Mouse (Mus musculus) fat pad, adult 2 months (tissue): ENCODE results near the gene Bpnt1.

ENCODE experiments used
- DNase-seq: peaks from one replicate; pipeline ENCODE4 v3.0.0-alpha.2; 2011; ENCODE audit warnings: low read depth, low spot score; ENCODE audit errors: extremely low read depth

Bpnt1 gene

DNA sequence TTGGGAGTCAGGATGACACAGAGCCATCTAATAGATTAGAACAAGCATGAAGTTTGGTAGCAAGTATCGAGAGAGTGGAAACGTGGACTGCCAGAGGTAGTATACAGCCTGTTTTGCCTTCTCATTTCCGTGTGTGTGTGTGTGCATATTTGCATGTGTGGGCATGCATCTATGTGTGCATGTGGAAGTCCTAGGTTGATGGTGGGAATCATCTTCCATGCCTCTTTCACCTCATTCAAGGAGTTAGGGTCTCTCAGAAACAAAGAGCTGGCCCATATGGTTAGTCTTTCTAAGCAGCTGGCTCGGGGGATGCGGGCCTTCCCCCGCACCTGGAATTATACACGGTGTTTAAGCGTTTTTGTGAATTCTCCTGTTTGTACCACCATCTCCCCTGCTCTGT lies 2.1 kb upstream of the Bpnt1 start:
- DNase-seq, result no peak

DNA sequence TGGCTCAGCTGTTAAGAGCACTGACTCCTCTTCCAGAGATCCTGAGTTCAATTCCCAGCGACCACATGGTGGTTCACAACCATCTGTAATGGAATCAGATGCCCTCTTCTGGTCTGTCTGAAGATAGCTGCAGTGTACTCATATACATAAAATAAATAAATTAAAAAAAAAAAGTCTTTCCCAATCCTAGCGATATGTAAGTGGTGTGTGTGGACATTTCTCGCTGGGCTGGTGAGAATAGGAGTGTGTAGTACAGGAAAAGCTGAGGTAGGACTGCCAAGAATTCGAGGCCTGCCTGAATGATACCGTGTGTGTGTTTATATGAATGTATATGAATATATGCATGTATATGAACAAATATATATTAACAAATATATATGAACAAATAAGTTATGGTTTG lies 585 bp upstream of the Bpnt1 start:
- no peak for DNase-seq

DNA sequence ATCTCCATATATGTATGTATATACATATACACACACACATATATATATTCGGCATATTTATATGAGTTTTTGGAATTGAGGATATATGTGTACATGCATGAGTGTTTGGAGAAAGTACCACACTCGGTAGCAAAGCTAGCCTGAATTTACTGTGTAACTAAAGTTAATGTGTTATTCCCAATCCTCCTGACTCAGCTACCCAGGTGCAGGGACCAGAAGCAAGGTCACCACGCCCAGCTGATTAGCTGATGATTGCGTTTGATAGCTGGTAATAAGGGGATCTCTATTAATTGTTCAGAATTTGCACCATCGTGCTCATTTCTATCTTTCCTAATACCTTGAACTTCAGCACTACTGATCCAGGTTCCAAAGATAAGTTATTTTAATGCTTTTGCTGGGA lies 1.7 kb downstream of the Bpnt1 start:
- DNase-seq, result no peak

DNA sequence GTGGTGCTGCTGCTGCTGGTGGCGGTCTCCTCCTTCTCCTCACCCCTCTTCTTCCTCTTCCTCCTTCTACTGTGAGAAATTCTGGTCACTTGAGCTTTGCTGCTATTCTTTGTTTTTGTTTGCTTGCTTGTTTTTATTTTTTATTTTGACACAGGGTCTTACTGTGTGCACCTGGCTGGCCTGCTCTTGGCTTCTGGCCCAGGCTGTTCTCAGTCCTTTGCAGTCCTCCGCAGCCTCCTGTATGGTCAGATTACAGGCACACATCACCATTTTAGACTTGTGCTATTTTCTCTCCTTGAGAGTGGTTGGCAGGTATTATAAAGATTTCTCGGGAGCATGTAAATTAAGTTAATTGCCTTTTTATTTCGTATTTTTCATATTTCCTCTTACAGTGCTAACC lies 2.2 kb downstream of the Bpnt1 start:
- DNase-seq, result no peak

DNA sequence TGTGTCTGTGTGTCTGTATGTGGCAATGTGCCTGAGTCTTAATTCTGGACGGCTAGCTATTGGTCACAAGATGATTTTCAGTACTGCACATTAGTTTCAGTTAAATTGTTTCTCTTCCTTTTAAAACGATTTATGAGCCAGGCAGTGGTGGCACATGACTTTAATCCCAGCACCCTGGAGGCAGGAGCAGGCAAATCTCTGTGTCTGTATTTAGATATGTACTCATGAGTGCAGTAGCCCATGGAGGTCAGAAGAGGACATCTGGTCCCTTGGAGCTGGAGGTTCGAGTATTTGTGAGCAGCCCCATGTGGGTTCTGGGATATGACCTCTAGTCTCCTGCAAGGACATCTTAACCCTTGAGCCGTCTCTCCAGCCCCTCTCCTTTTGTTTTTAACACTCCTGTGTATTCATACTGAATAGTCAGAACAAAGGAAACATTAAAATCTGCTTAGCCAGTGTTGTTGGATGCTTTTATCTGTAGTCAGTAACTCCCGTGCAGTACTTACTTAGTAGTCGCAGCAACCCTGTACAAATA lies 3.3 kb downstream of the Bpnt1 start:
- DNase-seq, result no peak

DNA sequence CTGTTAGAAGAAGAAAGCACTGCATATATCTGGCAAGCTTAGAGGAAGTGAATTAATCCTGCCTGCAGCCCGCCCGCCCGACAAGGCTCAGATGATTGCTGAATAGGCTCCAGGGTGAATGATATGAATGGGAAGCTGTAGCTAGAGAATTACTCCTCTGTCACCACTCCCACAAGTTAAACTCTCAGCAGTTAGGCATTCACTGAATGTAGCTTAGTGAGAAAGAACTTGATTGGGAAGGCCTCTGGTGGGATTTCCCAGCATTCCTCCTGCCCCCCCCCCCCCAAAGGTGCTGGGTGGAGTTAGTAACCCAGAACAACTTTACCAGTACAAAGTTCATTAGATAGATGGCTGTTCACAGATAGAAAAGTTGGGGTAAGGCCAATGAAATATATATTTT lies 4.6 kb downstream of the Bpnt1 start:
- DNase-seq, result no peak

DNA sequence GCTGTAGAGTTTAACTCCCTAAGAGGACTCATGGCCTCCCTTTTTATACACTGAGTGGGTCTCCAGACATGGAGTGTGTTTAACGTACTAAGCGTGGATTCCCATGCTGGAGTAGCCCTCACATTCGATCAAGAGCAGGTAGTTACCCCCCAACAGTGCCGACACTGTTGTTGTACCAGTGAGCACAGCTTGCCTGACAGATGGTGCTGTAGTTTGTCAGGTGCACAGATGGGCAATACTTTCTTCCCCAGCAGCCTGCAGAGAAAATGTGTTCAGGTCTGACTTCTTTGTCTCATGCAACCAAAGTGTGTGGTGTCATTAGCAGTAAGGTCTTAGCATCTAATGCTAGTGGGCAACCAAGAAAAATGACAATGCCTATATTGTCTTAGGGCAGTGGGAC lies 10.5 kb downstream of the Bpnt1 start:
- no peak for DNase-seq

DNA sequence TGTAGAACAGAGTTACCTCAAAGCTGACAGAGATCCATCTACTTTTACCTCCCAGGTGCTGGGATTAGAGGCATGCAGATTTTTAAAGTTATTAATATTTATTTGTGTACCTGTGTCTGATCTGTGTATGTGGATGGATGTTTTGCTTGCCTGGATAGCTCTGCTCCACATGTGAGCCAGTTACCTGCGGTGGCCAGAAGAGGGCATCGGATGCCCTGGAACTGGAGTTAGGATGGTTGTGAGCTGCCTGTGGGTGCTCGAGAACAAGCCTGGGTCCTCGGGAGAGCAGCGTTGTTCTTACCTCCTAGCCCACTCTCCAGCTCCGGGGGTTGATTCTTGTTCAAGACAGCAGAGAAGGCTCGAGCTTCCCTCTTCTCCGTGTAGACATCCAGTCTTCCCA lies 11.5 kb downstream of the Bpnt1 start:
- no peak for DNase-seq

DNA sequence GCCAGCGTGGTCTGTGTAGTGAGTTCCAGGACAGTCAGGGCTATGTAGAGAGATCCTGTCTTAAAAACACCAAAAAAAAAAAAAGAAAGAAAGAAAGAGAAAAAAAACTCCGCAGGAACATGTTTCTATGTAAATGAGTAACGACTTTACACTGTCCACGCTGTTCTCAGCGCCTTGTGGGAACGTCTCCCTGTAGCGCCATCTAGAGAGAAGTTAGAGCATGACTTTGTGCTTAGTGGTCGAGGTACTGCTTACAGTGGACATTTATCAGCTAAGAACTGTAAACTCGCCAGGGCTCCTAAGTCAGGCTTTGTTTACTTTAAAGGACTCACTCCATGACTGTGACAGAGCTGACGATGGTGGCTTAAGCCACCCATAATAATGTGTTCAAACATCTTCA lies 14.2 kb downstream of the Bpnt1 start:
- no peak for DNase-seq

DNA sequence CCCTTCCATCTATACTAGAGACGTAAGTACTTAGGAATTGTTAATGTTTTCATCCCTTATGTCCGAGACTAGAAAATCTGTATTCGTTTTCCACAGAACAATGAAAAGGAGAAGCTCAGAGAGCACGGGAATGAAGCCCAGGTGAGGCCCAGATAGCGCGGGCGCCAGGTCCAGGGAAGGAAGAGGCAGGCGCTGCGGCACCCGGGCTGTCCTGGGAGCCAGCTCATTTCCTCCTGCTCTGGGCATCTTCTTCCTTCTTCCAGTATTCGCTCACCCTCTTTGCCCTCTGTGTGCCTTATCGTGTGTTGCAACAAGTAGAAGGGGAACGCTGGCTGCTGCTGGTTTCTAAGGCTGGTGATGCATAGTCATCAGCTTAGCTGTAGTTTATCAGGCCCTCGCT lies 17.8 kb downstream of the Bpnt1 start:
- no peak for DNase-seq

DNA sequence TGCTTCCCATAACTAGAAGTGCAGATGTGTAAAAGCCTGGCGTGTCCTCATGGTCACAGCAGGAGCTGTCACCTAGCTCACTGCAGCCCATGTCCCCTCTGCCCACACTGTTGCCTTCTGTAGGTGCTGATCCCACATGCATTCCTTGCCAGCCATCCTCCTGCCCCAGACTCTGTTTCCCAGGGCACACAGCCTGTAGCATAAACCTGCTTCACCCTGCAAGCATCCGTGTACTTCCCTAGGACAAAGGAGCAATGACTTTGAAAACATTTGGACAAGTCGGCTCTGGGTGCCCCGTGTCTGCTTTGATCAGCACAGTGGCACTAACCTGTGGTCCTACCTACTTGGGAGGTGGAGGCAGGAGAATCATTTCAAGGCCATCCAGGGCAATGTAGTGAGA lies 18.7 kb downstream of the Bpnt1 start:
- no peak for DNase-seq

DNA sequence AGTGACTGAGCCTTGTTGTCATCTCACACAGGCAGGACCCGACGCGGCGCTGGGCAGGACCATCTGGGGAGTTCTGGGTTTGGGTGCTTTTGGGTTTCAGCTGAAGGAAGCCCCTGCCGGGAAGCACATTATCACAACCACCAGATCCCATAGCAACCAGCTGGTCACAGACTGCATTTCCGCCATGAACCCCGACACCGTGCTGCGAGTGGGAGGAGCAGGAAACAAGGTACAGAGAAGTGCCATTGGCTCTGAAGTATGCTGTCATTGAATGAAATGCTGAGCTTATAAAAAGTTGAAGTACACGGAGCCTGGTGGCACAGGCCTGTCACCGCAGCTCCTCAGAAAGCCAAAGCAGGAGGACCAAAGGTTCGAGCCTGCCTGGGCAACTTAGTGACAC lies 20.2 kb downstream of the Bpnt1 start:
- DNase-seq, result no peak

DNA sequence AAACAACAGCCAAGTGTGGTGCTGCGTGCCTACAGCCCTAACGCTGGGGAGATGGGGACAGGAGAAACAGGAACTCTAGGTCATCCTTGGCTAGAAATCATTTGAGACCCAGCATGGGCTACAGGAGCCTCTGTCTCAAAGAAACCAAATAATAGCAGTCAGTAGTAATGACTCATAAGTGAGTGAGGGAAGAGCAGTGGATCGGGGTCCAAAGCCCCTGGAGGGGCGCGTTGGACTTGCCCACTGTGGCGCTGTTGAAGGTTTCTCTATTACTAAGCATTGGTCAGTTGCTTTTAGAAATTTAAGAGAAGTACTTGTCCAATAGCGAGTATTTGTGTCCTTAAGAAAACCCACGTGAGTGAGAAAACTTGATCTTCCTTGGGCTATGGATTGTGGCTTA lies 21.4 kb downstream of the Bpnt1 start:
- no peak for DNase-seq

DNA sequence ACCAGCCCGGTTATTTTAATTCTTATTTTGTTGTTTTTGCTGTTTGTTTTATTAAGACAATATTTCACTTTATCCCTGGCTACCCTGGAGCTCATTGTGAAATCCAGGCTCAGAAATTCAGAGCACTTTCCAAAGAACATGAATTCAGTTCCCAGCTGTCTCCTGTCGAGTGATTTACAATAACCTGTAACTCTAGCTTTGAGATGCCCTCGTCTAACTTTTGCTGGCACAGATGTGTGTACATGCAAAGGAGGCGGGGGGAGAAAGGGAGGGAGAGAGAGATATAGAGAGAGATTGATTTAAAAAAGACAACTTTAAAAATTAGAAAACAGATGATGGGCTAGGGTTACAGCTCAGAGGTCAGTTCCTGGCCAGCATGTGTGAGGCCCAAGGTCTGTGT lies 22.8 kb downstream of the Bpnt1 start:
- no peak for DNase-seq

DNA sequence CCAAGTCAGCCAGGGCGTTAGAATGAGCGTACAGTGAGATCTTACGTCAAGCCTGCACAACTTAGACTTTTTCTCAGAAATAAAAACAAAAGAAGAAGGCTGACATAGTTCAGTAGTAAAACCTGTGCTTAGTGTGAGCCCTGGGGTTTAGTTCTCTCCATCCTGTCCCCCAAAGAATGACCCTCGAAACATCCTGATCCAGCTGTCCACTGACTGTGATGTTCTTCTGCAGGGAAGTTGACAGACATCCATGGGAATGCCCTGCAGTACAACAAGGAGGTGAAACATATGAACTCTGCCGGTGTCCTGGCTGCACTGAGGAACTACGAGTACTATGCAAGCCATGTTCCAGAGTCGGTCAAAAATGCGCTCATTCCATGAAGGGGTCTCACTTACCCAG lies 24.3 kb downstream of the Bpnt1 start:
- no peak for DNase-seq

DNA sequence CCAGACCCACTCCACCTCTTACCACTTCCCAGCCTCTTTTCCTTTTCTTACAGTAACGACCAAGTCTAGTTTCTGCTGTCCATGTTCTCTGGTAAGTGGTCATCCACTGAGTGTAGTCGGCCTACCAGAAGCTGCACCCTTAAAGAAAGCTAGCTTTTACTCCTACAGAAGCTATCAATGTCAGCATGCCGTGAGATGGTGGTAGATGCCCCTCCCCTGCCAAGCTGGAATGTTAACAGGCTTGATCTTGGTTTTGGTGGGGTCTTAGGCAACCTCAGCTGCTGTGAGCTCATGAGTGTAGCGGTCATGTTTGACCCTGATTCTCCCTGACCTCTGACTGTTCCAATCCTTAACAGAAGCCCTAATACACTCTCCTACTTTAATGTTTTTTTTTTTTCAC lies 26.3 kb downstream of the Bpnt1 start:
- no peak for DNase-seq

DNA sequence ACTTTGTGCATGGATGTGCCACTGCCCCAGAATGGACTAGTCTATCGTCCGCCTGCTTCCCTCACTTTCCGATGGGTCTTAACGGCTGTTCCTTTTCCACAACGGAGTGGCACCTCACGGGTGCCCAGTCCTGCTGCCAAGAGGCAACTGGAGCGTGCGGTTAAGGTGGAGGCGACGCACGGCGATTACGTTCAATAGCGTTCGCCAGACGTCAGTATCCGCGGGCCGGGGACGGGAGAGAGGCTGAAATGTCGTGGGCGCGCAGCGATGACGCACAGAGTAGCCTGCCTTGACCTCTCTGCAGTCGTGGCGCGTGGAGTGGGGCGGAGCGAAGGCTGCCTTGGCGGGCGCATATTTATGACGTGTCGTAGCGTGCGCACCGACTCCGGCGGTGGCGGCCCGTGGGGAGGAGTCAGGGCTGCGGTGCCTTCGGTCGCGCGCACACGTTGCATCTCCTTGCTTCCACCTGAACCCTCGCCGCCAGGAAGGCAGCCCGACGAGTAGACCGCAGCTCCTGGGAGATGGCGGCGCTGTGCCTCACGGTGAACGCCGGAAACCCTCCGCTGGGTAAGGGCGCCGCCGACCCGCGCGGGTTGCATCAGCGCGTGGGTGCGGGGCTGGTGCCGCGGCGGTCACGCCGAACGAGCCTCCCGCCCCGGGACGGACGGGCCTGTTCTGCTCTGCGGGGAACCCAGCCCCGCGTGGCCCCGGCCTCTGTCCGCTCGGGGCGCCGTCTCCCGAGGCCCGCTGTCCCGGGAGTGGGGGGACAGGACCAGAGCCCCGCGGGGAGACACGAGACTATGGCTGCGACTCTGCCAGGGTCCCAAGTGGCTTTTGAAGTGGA lies 30.9 kb downstream of the Bpnt1 start, which contains the start of gene Eprs:
Eprs (plus strand) TSS at position 368 of the 844 bp plus-strand sequence.
- peak; percentile 68 for DNase-seq

DNA sequence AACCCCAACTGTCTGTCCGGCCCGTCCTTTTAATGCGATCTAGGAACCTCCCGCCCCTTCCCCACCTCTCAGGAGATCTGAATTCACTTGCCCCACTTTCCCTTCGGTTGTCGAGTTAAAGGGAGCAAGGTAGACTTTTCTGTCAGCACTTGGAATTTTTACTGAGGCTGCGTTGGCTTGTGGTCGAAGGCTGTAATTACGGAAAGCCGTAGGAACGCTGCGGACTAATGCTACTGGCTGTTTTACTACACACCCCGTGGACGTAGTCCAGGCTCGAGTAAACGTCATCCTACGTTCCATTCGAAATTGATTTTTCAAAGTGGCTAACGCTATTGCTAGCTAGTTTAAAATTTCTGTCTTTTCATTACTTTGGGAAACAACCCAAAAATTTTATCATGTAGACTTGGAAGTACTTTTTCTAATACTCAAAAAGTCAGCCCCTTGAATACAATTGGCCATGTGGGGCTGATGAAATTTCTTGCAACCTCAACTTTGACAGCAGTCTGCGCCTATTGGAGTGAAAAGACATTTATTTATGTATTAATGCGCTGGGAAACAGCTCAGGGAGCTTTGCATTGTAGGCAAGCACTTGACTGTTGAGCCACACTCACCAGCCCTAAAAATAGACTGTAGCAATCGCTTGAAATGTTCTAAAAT lies 31.7 kb downstream of the Bpnt1 start:
- DNase-seq, result peak; percentile 18

DNA sequence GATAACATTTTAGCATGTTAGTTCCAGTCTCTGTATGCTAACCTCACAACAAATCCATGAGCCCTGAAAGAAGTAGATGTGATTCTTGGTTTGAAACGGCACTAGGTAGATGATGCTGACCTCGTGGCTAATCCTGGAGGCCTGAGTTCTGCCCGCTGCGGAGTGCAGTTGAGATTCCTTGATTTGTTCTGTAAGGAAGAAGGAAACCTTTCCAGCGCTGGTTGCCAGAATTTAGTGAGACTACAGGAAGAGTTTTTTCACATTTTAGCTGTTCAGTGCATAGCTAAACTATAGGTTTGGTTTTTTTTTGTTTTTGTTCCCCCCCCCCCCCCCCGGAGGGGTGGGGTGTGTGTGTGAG lies 32.2 kb downstream of the Bpnt1 start:
- DNase-seq, result no peak

DNA sequence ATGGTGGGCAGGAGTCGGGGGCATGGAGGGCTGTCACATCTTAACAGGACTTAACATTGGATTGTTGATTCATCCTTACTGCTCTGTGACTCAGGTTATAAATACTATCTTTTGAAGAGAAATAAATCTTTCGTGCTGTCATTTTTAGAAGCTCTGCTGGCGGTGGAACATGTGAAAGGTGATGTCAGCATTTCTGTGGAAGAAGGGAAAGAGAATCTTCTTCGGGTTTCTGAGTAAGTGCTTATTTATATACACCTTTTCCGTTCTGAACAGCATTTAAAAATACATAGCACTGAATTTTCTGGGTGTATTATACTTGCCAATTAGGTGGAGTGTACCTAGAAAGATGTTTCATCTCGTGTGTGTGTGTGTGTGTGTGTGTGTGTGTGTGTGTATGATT lies 35.4 kb downstream of the Bpnt1 start:
- no peak for DNase-seq

DNA sequence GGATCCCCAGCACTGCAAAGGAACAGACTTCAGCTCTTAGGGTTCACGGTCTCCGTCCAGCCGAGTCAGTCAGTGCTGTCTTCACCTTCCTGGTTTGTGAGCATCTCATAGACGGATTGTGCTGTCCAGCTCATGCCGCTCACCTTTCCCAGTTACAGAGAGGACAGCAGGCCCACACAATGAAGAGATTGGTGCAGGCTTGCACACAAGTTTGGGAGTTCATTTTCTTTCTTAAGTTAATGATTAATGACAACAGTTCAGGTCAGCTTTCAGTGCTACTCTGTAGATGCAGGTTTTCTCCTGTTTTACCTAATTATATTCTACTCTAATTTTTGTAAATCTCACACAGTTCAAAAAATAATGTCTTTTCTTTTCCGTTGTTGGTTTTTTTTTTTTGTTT lies 38.0 kb downstream of the Bpnt1 start:
- DNase-seq, result no peak

DNA sequence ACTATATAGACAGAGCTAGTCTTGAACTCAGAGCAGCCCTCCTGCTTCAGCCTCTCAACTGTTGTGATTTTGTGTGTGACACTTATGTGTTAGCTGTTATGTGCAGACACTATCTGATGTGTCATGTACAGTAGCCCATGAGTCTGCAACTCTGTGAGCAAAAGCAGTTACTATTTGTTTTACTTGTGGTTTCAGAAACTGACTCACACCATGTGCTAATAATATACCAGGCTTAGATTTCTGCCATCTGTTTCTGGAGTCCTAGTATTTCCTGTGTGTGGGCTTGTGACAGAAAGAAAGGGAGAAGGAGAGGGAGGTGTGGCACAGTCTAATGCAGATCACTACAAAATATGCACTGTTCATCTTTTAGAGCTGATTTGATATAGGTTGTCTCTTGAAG lies 44.4 kb downstream of the Bpnt1 start:
- no peak for DNase-seq

DNA sequence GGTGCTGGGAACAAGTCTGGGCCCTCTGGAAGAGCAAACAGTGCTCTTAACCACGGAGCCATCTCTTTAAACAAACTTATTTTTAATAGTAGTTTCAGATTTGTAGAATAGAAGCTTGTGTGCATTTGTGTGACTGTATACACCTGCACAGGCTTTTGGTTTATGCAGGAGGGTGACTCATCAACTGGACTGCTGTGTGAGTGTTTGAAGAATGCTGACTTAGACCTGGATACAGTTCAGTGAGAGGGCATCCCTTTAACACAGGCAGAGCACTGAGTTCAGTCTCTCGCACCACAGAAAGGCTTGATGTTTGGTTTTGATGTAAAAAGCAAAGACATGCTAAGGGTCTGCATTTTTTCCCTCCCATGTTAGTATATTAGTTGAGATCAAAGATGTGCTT lies 45.5 kb downstream of the Bpnt1 start:
- DNase-seq, result no peak
